Mouse (Mus musculus) intestine, embryonic 16.5 days (tissue): ENCODE measurements at regions not wholly inside any gene's neighbourhood (a gene's known extent, or its start where the extent isn't known, plus 50 kb on each side); places are given as distances from the start of the nearest gene placed in this dataset.

Source experiments
- ATAC-seq: fragments of 200-750 bp; cut with Nextera tagmentation; 2 replicates; pipeline ENCODE4 v1.8.0; 2017; ENCODE audit warnings: moderate TSS enrichment, moderate library complexity
- H3K27ac ChIP-seq: fragments of 300-500 bp; sonication (generic); 2 replicates; pipeline ENCODE4 v1.5.1; 2014; ENCODE audit warnings: mild to moderate bottlenecking, low read length
- H3K27me3 ChIP-seq: fragments of 300-500 bp; sonication (generic); replicated peaks from 2 replicates; pipeline ENCODE4 v1.6.1; 2014; ENCODE audit warnings: low read length, control low read depth, mixed read lengths; ENCODE audit not compliant: control insufficient read depth, insufficient read depth
- H3K36me3 ChIP-seq: fragments of 300-500 bp; sonication (generic); 2 replicates; pipeline ENCODE4 v1.6.1; 2014; ENCODE audit warnings: low read length, control low read depth; ENCODE audit not compliant: control insufficient read depth, insufficient read depth
- H3K4me1 ChIP-seq: fragments of 300-500 bp; sonication (generic); 2 replicates; pipeline ENCODE4 v1.6.1; 2014; ENCODE audit warnings: low read length, control low read depth, mixed read lengths; ENCODE audit not compliant: control insufficient read depth, insufficient read depth
- H3K4me2 ChIP-seq: fragments of 300-500 bp; sonication (generic); 2 replicates; pipeline ENCODE4 v1.6.1; 2014; ENCODE audit warnings: low read depth, low read length, control low read depth
- H3K4me3 ChIP-seq: fragments of 300-500 bp; sonication (generic); 2 replicates; pipeline ENCODE4 v1.5.1; 2014; ENCODE audit warnings: mild to moderate bottlenecking, low read length
- H3K9ac ChIP-seq: fragments of 300-500 bp; sonication (generic); 2 replicates; pipeline ENCODE4 v1.6.1; 2014; ENCODE audit warnings: low read depth, low read length
- H3K9me3 ChIP-seq: fragments of 300-500 bp; sonication (generic); 2 replicates; pipeline ENCODE4 v1.6.1; 2016; ENCODE audit warnings: low read length, control low read depth; ENCODE audit not compliant: control insufficient read depth
- whole genome bisulfite sequencing: fragments of 180-500 bp; shearing (Covaris S2); extraction: QIAGEN DNeasy Blood & Tissue Kit; methylation state at CpG from one replicate; pipeline ENCODE4 v1.1.7; 2014; 5-methylcytosine and 5-hydroxymethylcytosine counted together

DNA sequence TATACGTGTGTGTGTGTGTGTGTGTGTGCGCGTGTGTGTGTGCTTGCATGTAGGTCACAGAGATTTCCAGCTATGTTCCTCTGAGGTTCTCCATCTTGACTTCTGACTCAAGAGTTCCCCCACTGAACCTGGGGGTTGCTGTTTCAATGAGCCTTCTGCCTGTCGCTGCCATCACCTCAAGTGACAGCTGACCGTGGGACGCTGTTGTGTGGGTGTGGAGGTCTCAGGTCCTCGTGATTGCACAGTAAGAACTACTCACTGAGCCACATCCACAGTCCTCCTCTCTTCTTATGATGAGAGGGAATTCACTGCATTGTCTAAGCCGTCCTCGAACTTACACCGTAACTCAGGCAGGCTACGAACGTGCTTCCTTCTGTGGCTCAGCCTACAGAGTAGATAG lies 158.8 kb upstream of the Klf14 start:
- H3K36me3 ChIP-seq: no peaks in the 10 kb centered on the region

DNA sequence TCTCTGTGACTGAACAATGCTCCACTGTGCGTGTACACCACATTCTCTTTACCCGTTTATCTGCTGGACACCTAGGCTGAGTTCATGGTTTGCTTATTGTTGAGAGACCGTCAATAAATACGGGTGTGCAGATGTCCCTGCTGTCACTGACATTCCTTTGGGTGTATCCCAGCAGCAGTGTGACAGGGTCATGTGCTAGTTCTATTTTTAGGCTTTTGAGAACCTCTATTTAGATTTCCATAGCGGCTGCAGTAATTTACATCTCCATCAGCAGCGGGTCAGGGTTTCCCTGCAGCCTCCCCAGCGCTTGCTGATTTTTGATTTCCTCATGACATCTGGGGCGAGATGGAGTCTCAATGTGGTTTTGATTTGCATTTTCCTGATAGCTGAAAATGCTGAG lies 162.1 kb upstream of the Klf14 start:
- Histone ChIP-seq H3K9me3 (no peaks in the 10 kb centered on the region), H3K4me3 (no peak overlapping the region), H3K27ac (no peak overlapping the region), H3K27me3 (no peaks in the 10 kb centered on the region), H3K4me2 (no peak overlapping the region), H3K4me1 (no peaks in the 10 kb centered on the region), H3K9ac (no peak overlapping the region), H3K36me3 (no peaks in the 10 kb centered on the region)
- 61% methylated on average over 8 of the region's 8 CpGs for WGBS
- ATAC-seq: no peak

More for the DNA sequence above, 158.8 kb upstream of the Klf14 start:
- no peaks in the 10 kb centered on the region for H3K4me1 ChIP-seq
- H3K9ac ChIP-seq: no peak overlapping the region
- WGBS: 90% methylated on average over 12 of the region's 12 CpGs
- H3K27me3 ChIP-seq: no peaks in the 10 kb centered on the region
- no peak for ATAC-seq
- no peak overlapping the region for H3K4me2 ChIP-seq
- no peaks in the 10 kb centered on the region for H3K9me3 ChIP-seq
- H3K4me3 ChIP-seq: no peak overlapping the region
- no peak overlapping the region for H3K27ac ChIP-seq

DNA sequence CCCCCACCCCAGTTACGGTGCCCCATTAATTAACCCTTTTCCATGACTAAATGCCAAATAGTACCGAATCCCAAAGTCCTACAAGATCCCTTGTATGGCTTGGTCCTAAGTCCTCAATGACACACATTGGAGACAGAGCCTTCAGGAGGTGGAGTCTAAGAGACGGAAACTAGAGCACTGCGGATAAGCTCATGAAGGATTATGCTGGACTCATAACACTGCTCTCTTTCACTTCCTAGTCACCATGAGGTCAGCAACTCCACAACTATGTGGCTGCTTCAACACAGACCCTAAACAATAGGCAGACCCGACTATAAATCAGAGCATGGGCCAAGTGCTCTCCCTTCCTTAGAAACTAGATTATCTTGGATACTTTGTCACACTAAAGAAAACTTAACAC lies 164.0 kb upstream of the Klf14 start:
- H3K4me2 ChIP-seq: no peak overlapping the region
- no peaks in the 10 kb centered on the region for H3K36me3 ChIP-seq
- no peak overlapping the region for H3K27ac ChIP-seq
- H3K9ac ChIP-seq: no peak overlapping the region
- 70% methylated on average over 5 of the region's 5 CpGs for WGBS
- H3K27me3 ChIP-seq: no peaks in the 10 kb centered on the region
- H3K4me1 ChIP-seq: no peaks in the 10 kb centered on the region
- H3K4me3 ChIP-seq: no peak overlapping the region
- H3K9me3 ChIP-seq: no peaks in the 10 kb centered on the region
- ATAC-seq: no peak

DNA sequence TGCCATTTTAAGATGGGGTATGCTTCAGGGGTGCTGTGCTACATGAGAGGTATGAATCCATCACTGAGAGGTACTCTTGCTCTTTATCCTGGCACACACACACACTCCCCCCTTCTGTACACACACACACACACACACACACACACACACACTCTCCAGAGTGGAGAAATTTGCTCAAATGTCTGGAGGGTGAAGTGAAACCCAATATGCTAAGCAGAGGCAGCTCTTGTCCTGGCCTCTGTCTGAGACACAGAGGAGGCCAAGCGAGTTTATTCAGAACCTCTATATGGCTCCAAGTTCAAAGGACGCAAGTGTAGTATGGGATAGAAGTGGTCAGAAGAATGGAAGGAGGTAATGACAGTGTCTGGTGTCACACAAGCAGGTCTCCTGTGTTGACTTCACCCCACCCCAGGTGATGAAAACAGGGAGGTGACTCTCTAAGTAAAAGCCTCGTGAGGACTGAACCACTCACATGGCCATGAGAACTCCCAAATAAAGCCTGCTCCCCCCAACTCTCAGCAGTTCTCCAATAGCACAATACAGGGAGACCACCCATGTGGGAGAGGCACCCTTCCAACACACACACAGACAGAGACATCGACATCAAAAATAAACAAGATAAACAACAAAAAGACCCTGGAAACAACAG lies 164.6 kb upstream of the Klf14 start:
- H3K9ac ChIP-seq: no peak overlapping the region
- H3K9me3 ChIP-seq: no peaks in the 10 kb centered on the region
- no peak for ATAC-seq
- H3K36me3 ChIP-seq: no peaks in the 10 kb centered on the region
- no peaks in the 10 kb centered on the region for H3K4me1 ChIP-seq
- H3K27me3 ChIP-seq: no peaks in the 10 kb centered on the region
- WGBS: 80% methylated on average over 4 of the region's 4 CpGs
- H3K4me3 ChIP-seq: no peak overlapping the region
- no peak overlapping the region for H3K4me2 ChIP-seq
- no peak overlapping the region for H3K27ac ChIP-seq

DNA sequence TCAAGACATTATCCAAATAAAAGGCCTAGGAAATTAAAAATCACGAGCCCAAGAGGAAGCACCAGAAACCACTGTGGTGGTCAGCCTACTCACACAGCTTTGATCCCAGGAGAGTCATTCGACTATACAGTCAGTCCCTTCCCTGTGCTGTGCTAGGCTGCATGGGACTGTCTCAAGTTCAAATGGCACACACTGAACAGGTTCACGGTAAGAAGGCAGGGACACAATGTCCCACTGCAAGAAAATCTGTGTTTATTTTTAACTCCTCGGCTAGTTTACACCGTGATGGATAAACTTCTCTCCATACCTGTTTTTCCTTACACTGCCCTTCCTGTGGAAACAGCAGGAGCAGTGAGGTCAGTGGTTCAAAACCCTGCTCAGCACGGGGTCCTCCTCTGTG lies 165.2 kb upstream of the Klf14 start:
- H3K27ac ChIP-seq: no peak overlapping the region
- no peaks in the 10 kb centered on the region for H3K9me3 ChIP-seq
- no peaks in the 10 kb centered on the region for H3K27me3 ChIP-seq
- ATAC-seq: no peak
- WGBS: 72% methylated on average over 6 of the region's 6 CpGs
- no peaks in the 10 kb centered on the region for H3K4me1 ChIP-seq
- no peaks in the 10 kb centered on the region for H3K36me3 ChIP-seq
- H3K4me2 ChIP-seq: no peak overlapping the region
- no peak overlapping the region for H3K9ac ChIP-seq
- no peak overlapping the region for H3K4me3 ChIP-seq

DNA sequence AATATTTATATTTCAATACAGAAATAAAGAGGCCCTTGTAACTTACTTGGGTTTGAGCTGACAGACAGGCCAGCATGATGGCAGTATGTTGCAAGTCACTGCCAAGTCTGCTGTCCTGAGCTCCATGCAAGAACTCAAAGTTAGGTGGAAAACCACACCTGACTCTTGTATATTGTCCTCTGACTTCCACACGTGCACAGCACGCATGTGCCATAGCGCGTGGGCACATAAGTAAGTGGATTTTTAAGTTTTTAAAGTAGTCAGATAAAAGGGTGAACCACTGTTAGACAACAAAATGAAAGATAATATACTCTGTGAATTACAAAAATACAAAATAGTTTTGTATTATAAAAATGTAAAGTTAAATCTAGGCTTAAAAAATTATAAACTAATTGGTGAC lies 166.0 kb upstream of the Klf14 start:
- no peak overlapping the region for H3K9ac ChIP-seq
- no peak overlapping the region for H3K4me3 ChIP-seq
- H3K27ac ChIP-seq: no peak overlapping the region
- no peak for ATAC-seq
- no peaks in the 10 kb centered on the region for H3K27me3 ChIP-seq
- no peaks in the 10 kb centered on the region for H3K4me1 ChIP-seq
- H3K4me2 ChIP-seq: no peak overlapping the region
- no peaks in the 10 kb centered on the region for H3K36me3 ChIP-seq
- WGBS: 86% methylated on average over 4 of the region's 4 CpGs
- H3K9me3 ChIP-seq: no peaks in the 10 kb centered on the region

DNA sequence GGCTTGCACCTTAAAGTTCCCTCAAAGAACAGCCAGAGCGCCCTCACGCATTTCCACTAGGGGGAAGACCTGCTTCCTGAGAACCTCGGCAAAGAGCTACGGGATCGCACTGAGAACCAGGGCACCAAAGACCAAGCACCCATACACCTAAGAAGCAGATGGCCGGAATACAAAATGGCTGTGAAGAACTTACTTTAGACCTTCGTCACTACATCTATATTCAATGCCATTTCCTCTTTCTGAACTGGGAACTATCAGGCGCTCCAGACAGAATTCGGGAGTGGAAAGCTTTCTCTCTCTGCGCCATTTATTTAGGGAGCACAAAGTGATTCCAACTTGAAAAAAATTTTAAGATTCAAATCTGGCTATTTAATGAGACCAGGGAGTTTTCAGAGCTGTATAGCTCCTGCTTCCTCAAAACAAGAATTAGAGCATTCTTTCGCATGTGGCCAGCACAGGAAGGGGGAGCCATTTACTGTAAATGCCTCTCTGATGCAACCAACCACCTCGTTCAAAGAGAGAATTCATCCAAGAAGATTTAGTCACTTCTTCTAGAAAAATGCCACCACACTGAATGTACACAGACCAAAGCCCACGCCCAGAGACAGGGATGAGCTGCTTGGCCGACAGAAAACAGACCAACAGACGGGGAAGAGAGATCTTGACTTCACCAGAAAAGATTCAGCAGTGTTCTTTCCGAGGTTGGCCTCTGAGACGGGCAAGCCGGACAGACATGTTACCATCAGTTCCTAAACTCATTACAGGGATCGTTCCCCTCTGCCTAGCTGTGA lies 166.6 kb upstream of the Klf14 start:
- no peak for ATAC-seq
- Histone ChIP-seq H3K27ac (no peak overlapping the region), H3K27me3 (no peaks in the 10 kb centered on the region), H3K4me3 (no peak overlapping the region; the same call in 1 of the 2 replicates), H3K36me3 (no peaks in the 10 kb centered on the region), H3K9me3 (no peaks in the 10 kb centered on the region), H3K4me2 (0 out of 2 replicates have a peak overlapping the region, but pooled peaks have one; percentile 6), H3K9ac (no peak overlapping the region), H3K4me1 (no peaks in the 10 kb centered on the region)
- 55% methylated on average over 19 of the region's 19 CpGs for WGBS

DNA sequence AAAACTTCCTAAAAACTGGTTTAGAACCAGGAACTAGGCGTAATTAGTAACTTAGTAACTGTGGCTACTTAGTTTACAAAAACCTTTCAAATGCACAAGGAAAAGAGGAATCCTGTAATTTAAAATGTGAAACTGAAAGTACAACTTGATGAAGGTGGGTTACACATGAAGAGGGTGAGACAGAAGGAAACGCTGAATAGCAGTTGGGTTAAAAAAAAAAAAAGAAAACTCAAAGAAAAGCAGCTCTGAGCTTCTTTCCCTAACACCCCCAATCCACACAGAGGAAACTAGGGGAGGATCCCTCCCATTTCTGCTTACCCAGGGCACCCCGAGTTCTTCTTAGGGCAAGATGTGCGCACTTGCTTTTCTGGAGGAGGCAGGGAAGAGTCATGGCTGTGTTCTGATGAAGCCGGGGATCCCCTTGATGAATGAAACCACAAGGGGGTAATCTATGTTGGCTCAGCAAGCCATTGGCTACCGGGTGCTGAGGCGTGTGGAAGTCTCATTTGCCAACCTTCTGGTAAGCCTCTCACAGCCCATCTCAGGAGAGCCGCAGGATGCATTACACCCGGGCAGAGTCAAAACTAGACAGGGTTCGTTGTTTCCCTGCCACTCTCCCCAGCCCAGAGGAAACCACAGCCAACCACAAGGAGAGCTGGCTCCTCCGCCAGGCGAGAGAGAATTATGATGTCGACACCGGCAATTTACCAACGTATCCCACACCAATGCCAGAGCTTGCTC lies 167.4 kb upstream of the Klf14 start:
- Histone ChIP-seq H3K27ac (no peak overlapping the region), H3K27me3 (no peaks in the 10 kb centered on the region), H3K9ac (no peak overlapping the region), H3K4me3 (no peak overlapping the region; the same call in 1 of the 2 replicates), H3K4me1 (no peaks in the 10 kb centered on the region), H3K9me3 (no peaks in the 10 kb centered on the region), H3K36me3 (no peaks in the 10 kb centered on the region), H3K4me2 (peak overlapping the region; percentile 11; the same call in 1 of the 2 replicates)
- WGBS: 77% methylated on average over 15 of the region's 15 CpGs
- no peak for ATAC-seq

DNA sequence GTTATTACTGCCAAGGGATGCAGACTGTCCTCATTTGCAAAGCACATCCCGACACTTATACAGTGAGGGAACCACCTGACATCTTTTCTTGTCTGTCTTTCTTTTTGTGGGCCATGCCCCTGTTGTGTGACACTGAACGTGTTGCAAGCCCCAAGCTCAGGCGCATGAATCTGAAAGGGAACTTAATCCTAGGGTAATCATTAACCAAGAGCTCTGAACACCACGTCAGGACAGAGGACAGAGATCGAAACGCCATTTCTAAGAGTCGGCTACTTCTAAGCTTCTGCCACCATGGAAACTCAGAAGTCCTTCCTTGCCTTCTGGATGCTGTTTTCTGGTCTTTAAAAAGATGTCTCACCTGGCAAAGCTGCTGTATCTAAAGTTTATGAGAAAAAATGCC lies 170.3 kb upstream of the Klf14 start:
- H3K27ac ChIP-seq: peak overlapping the region; percentile 81
- ATAC-seq: peak; percentile 89
- WGBS: 48% methylated on average over 7 of the region's 7 CpGs
- H3K4me1 ChIP-seq: no peaks in the 10 kb centered on the region
- H3K36me3 ChIP-seq: no peaks in the 10 kb centered on the region
- H3K27me3 ChIP-seq: no peaks in the 10 kb centered on the region
- no peak overlapping the region for H3K9ac ChIP-seq
- H3K9me3 ChIP-seq: no peaks in the 10 kb centered on the region
- 0 out of 2 replicates have a peak overlapping the region, but pooled peaks have one; percentile 31 for H3K4me2 ChIP-seq
- H3K4me3 ChIP-seq: no peak overlapping the region
